ENCODE assay signal across 16 mouse cellular contexts in the genomic region with DNA sequence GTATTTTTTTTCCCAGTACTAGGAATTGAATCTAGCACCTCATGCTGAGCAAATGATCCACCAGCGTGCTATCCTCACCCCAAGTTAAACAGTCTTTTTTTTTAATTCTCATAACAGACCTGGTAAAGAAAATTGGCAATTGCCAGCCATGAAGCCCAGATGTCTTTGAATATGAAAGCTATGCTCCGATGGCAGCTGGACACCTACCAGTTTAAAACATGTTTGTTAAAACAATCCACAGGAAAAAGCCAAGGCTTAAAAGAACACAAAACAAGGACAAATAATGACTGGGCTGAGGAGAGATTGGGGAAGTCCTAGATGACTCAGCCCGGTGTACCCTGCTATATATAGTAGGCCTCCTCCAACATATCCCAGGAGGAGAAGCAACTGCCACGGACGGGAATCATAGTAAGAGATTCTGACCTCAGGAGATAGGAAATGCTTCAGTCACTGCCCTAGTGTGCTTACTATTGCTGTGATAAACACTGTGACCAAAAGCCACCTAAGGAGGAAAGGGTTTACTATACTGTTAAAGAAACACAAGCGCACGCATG. TPM values are rescaled to one million over a fixed set of nuclear protein-coding genes. Genes with fewer than 3 reads are reported as not detected.
DNase-seq lines count a peak whose midpoint lies in the region; ATAC-seq and TF ChIP-seq lines count a peak whose summit lies in the region.
"Had no signal": no experiment of that assay in that cellular context is flagged by ENCODE, and none has a peak within 500 bp of the region (broad histone marks: within the 10 kb centered on the region; RNA-seq: fewer than 3 reads in every experiment).

No protein-coding gene starts in this region.

- no peak overlapping the region for H3K27ac ChIP-seq in heart, embryonic 10.5 days
- no peak overlapping the region for H3K27ac ChIP-seq in liver, postnatal 0 days (ENCODE audit: low read depth)
- H3K27ac ChIP-seq in liver, embryonic 12.5 days: no peak overlapping the region
- H3K27ac ChIP-seq in brown adipose tissue, adult 24 weeks (replicated peaks; ENCODE audit: low read depth, low read length): peak overlapping the region; percentile 48
- no peak overlapping the region for H3K27ac ChIP-seq in midbrain, embryonic 14.5 days (replicated peaks; ENCODE audit: low read depth, low read length)
- H3K27ac ChIP-seq: hindbrain, embryonic 15.5 days had no signal

- no peak for TF ChIP-seq CTCF in liver, postnatal 0 days (IDR thresholded peaks at IDR 0.05; ENCODE audit: low read depth)

- 54% methylated on average over 7 of the region's 7 CpGs for WGBS in heart, embryonic 10.5 days
- WGBS in liver, postnatal 0 days (ENCODE audit: insufficient replicate concordance): 63% methylated on average over 7 of the region's 7 CpGs
- 53% methylated on average over 7 of the region's 7 CpGs for WGBS in liver, embryonic 12.5 days (ENCODE audit: insufficient replicate concordance)
- 80% methylated on average over 7 of the region's 7 CpGs for WGBS in midbrain, embryonic 14.5 days

- H3K9me3 ChIP-seq in heart, embryonic 10.5 days: no peaks in the 10 kb centered on the region
- H3K9me3 ChIP-seq in liver, postnatal 0 days (ENCODE audit: low read length): no peaks in the 10 kb centered on the region
- no peaks in the 10 kb centered on the region for H3K9me3 ChIP-seq in liver, embryonic 12.5 days (replicated peaks)
- H3K9me3 ChIP-seq in midbrain, embryonic 14.5 days (ENCODE audit: control insufficient read depth, low read length): no peaks in the 10 kb centered on the region
- H3K9me3 ChIP-seq: hindbrain, embryonic 15.5 days had no signal

- TF ChIP-seq EP300 in liver, postnatal 0 days (IDR thresholded peaks at IDR 0.05; ENCODE audit: low read depth): no peak

- no peaks in the 10 kb centered on the region for H3K36me3 ChIP-seq in heart, embryonic 10.5 days
- H3K36me3 ChIP-seq in liver, postnatal 0 days (replicated peaks; ENCODE audit: insufficient read depth, low read length): no peaks in the 10 kb centered on the region
- H3K36me3 ChIP-seq in liver, embryonic 12.5 days: no peaks in the 10 kb centered on the region
- no peaks in the 10 kb centered on the region for H3K36me3 ChIP-seq in midbrain, embryonic 14.5 days (ENCODE audit: control insufficient read depth, insufficient read depth, low read length)
- H3K36me3 ChIP-seq: hindbrain, embryonic 15.5 days had no signal

- H3K27me3 ChIP-seq in heart, embryonic 10.5 days (ENCODE audit: insufficient read depth, poor library complexity, severe bottlenecking): no peaks in the 10 kb centered on the region; the same call in 1 of the 2 replicates
- no peaks in the 10 kb centered on the region for H3K27me3 ChIP-seq in liver, postnatal 0 days (ENCODE audit: insufficient read depth, low read length)
- peaks cover 4% of the 10 kb centered on the region for H3K27me3 ChIP-seq in liver, embryonic 12.5 days (replicated peaks)
- H3K27me3 ChIP-seq in midbrain, embryonic 14.5 days (ENCODE audit: control insufficient read depth, insufficient read depth, low read length): no peaks in the 10 kb centered on the region
- H3K27me3 ChIP-seq: hindbrain, embryonic 15.5 days had no signal

- H3K9ac ChIP-seq in liver, postnatal 0 days (replicated peaks): no peak overlapping the region
- H3K9ac ChIP-seq in liver, embryonic 12.5 days: no peak overlapping the region
- H3K9ac ChIP-seq in midbrain, embryonic 14.5 days (replicated peaks; ENCODE audit: low read length): no peak overlapping the region
- H3K9ac ChIP-seq: hindbrain, embryonic 15.5 days had no signal

- peaks cover 15% of the 10 kb centered on the region for H3K4me1 ChIP-seq in heart, embryonic 10.5 days
- H3K4me1 ChIP-seq in liver, postnatal 0 days (ENCODE audit: insufficient read depth): no peaks in the 10 kb centered on the region
- H3K4me1 ChIP-seq in liver, embryonic 12.5 days: no peaks in the 10 kb centered on the region
- H3K4me1 ChIP-seq in brown adipose tissue, adult 24 weeks (ENCODE audit: control insufficient read depth, insufficient read depth, insufficient read length, low read length): peaks cover 10% of the 10 kb centered on the region
- H3K4me1 ChIP-seq in midbrain, embryonic 14.5 days (ENCODE audit: control insufficient read depth, insufficient read depth, low read length): no peaks in the 10 kb centered on the region
- H3K4me1 ChIP-seq: hindbrain, embryonic 15.5 days had no signal

- H3K4me3 ChIP-seq in heart, embryonic 10.5 days: no peak overlapping the region
- H3K4me3 ChIP-seq in liver, postnatal 0 days (ENCODE audit: low read depth, low read length): no peak overlapping the region
- no peak overlapping the region for H3K4me3 ChIP-seq in liver, embryonic 12.5 days
- H3K4me3 ChIP-seq in brown adipose tissue, adult 24 weeks (ENCODE audit: insufficient read depth, low read depth, low read length): no peak overlapping the region
- no peak overlapping the region for H3K4me3 ChIP-seq in midbrain, embryonic 14.5 days (replicated peaks; ENCODE audit: low read depth, low read length)
- H3K4me3 ChIP-seq: hindbrain, embryonic 15.5 days had no signal

- ATAC-seq in liver, postnatal 0 days: peak; percentile 36; the same call in 1 of the 2 replicates
- ATAC-seq in liver, embryonic 12.5 days: no peak
- ATAC-seq in cerebellum, adult (ENCODE audit: insufficient number of reproducible peaks, low FRiP score, low TSS enrichment): no peak
- ATAC-seq in midbrain, embryonic 14.5 days (ENCODE audit: low FRiP score, low TSS enrichment): no peak
- ATAC-seq: forebrain, embryonic 16.5 days had no signal

- DNase-seq in heart, adult 18-20 months: peak; percentile 26 to 62
- DNase-seq in heart, embryonic 10.5 days (ENCODE audit: low spot score): no peak
- no peak for DNase-seq in liver, postnatal 0 days
- peak; percentile 7 to 57 for DNase-seq in kidney, postnatal 36 days
- DNase-seq in midbrain, embryonic 14.5 days: no peak
- DNase-seq: cerebellum, postnatal 25 days; gastrocnemius, postnatal 36 days; right cerebral cortex, postnatal 4 days; thymus, postnatal 25 days had no signal

- H3K4me2 ChIP-seq in liver, postnatal 0 days (ENCODE audit: low read depth, low read length): no peak overlapping the region
- H3K4me2 ChIP-seq in liver, embryonic 12.5 days: no peak overlapping the region
- no peak overlapping the region for H3K4me2 ChIP-seq in midbrain, embryonic 14.5 days (ENCODE audit: low read length)
- H3K4me2 ChIP-seq: hindbrain, embryonic 15.5 days had no signal

RNA-seq across cellular contexts. Expression of a gene that starts 6.6 kb away (rescaled TPM):
- 10 to 100 TPM; 20.0 to 20.7 TPM for total RNA-seq in heart, adult 18-20 months (2021)
- 67.0 and 74.0 TPM in 2 replicates for polyA plus RNA-seq in heart, embryonic 10.5 days (2016; fragmentation: Nextera tagmentation; extraction: Ambion mirVana)
- 4.5 and 4.7 TPM in 2 replicates for polyA plus RNA-seq in liver, postnatal 0 days (2015; fragmentation: Nextera tagmentation; extraction: Ambion mirVana)
- 8.3 and 8.9 TPM in 2 replicates for polyA plus RNA-seq in liver, embryonic 12.5 days (2016; fragmentation: Nextera tagmentation; extraction: Ambion mirVana)
- polyA plus RNA-seq in brown adipose tissue, adult 24 weeks (2012; ENCODE audit: insufficient read depth, insufficient read length, missing spikeins): 26.8 and 32.1 TPM in 2 replicates
- polyA plus RNA-seq in midbrain, embryonic 14.5 days (2014; fragmentation: Nextera tagmentation; extraction: Ambion mirVana): 23.2 and 27.9 TPM in 2 replicates

RNA-seq across cellular contexts. Expression of a gene that starts 49.9 kb away (rescaled TPM):
- total RNA-seq in heart, adult 18-20 months (2021): not detected
- 0.09 and 0.31 TPM in 2 replicates for polyA plus RNA-seq in heart, embryonic 10.5 days (2016; fragmentation: Nextera tagmentation; extraction: Ambion mirVana)
- polyA plus RNA-seq in liver, postnatal 0 days (2015; fragmentation: Nextera tagmentation; extraction: Ambion mirVana): not detected in 2 replicates
- not detected in 2 replicates for polyA plus RNA-seq in liver, embryonic 12.5 days (2016; fragmentation: Nextera tagmentation; extraction: Ambion mirVana)
- not detected in 2 replicates for polyA plus RNA-seq in brown adipose tissue, adult 24 weeks (2012; ENCODE audit: insufficient read depth, insufficient read length, missing spikeins)
- 1.7 and 3.0 TPM in 2 replicates for polyA plus RNA-seq in midbrain, embryonic 14.5 days (2014; fragmentation: Nextera tagmentation; extraction: Ambion mirVana)
- total RNA-seq: gastrocnemius, postnatal 36 days; liver, adult 2 months; megakaryocyte-erythroid progenitor cell, adult 5-6 weeks had no signal
- polyA plus RNA-seq: liver, adult 2 months had no signal

Comparison
In these comparisons a context has a peak if more than half of its experiments do, and no peak if none do; other contexts are left out.
1. DNase-seq: peak in heart, adult 18-20 months (2 of 2) and kidney, postnatal 36 days (2 of 2); none in heart, embryonic 10.5 days (single experiment), liver, postnatal 0 days (single experiment) and midbrain, embryonic 14.5 days (single experiment).